Mouse (Mus musculus) myocyte (in vitro differentiated cells): ENCODE results near the gene Gm6993.

Experiments used
- CEBPB ChIP-seq: IDR thresholded peaks from 2 replicates; pipeline ENCODE4 v1.6.1; 2011; ENCODE audit warnings: mild to moderate bottlenecking, moderate library complexity; ENCODE audit not compliant: poor library complexity, insufficient read depth, severe bottlenecking
- E2F4 ChIP-seq: IDR thresholded peaks from one replicate; pipeline ENCODE4 v1.6.1; 2011; ENCODE audit warnings: mild to moderate bottlenecking, control low read depth, moderate library complexity; ENCODE audit not compliant: insufficient read depth
- MAX ChIP-seq: IDR thresholded peaks from one replicate; pipeline ENCODE4 v1.6.1; 2011; ENCODE audit warnings: low read depth, mild to moderate bottlenecking, control low read depth
- MYOG ChIP-seq, 3 experiments: IDR thresholded peaks; one replicate each; pipeline ENCODE4 v1.6.1; 2011; ENCODE audit warnings: control low read depth in 2 of 3, low read depth in 2 of 3, mild to moderate bottlenecking in 2 of 3; ENCODE audit not compliant: insufficient read length in 2 of 3, control insufficient read depth in 1 of 3, insufficient read depth in 1 of 3
- POLR2A ChIP-seq: IDR thresholded peaks from one replicate; pipeline ENCODE4 v1.6.1; 2011; ENCODE audit warnings: low read depth, mild to moderate bottlenecking, control low read depth, moderate library complexity; ENCODE audit not compliant: insufficient read length
- POLR2AphosphoS2 ChIP-seq: IDR thresholded peaks from one replicate; pipeline ENCODE4 v1.6.1; 2011; ENCODE audit warnings: low read depth, control low read depth; ENCODE audit not compliant: insufficient read length
- SRF ChIP-seq: IDR thresholded peaks from one replicate; pipeline ENCODE4 v1.6.1; 2011; ENCODE audit warnings: low read depth; ENCODE audit not compliant: control insufficient read depth, insufficient read length
- TCF12 ChIP-seq: IDR thresholded peaks from one replicate; pipeline ENCODE4 v1.6.1; 2011; ENCODE audit warnings: mild to moderate bottlenecking, control low read depth; ENCODE audit not compliant: poor library complexity, insufficient read depth, severe bottlenecking
- USF1 ChIP-seq: IDR thresholded peaks from one replicate; pipeline ENCODE4 v1.6.1; 2011; ENCODE audit warnings: low read depth, mild to moderate bottlenecking, control low read depth, moderate library complexity

- no peak for TF ChIP-seq SRF
- no peak for TF ChIP-seq POLR2A
- no peak for TF ChIP-seq E2F4
- no peak for TF ChIP-seq MYOG (IDR thresholded peaks at IDR 0.05; ENCODE audit: control insufficient read depth in 1 of 3, insufficient read depth in 1 of 3, insufficient read length in 2 of 3, low read depth in 2 of 3)
- no peak for TF ChIP-seq MAX
- peak; percentile 11 for TF ChIP-seq USF1
- TF ChIP-seq POLR2AphosphoS2 = no peak
- TF ChIP-seq TCF12 = no peak
- no peak for TF ChIP-seq CEBPB
These were observed 15.1 kb upstream of the Gm6993 start for GRCm38 (mm10) chr12:31225451-31225850.
